Mouse (Mus musculus) stomach, postnatal 0 days (tissue): Measurements from ENCODE around the gene Itga6. TPM values are rescaled to one million over a fixed set of nuclear protein-coding genes. Genes with fewer than 3 reads are reported as not detected.
A peak's percentile ranks its signal among the peaks of the same experiment; 100 is the strongest.

ENCODE experiments used
- ATAC-seq: fragments of 200-750 bp; cut with Nextera tagmentation; 2 replicates; pipeline ENCODE4 v1.8.0; 2017; ENCODE audit not compliant: low FRiP score, low TSS enrichment
- DNase-seq: peaks from one replicate; pipeline ENCODE4 v3.0.0-alpha.2; 2016; ENCODE audit warnings: low spot score
- H3K27ac ChIP-seq: fragments of 300-500 bp; sonication (generic); replicated peaks from 2 replicates; pipeline ENCODE4 v1.5.1; 2014; ENCODE audit warnings: mild to moderate bottlenecking, control low read depth
- H3K27me3 ChIP-seq: fragments of 300-500 bp; sonication (generic); 2 replicates; pipeline ENCODE4 v1.6.1; 2014; ENCODE audit warnings: low read length; ENCODE audit not compliant: control insufficient read depth, insufficient read depth
- H3K36me3 ChIP-seq: fragments of 300-500 bp; sonication (generic); 2 replicates; pipeline ENCODE4 v1.6.1; 2014; ENCODE audit warnings: low read length, mixed read lengths; ENCODE audit not compliant: control insufficient read depth, insufficient read depth
- H3K4me1 ChIP-seq: fragments of 300-500 bp; sonication (generic); replicated peaks from 2 replicates; pipeline ENCODE4 v1.6.1; 2014; ENCODE audit warnings: antibody characterized with exemption; ENCODE audit not compliant: control insufficient read depth, insufficient read depth
- H3K4me2 ChIP-seq: fragments of 300-500 bp; sonication (generic); replicated peaks from 2 replicates; pipeline ENCODE4 v1.6.1; 2014; ENCODE audit warnings: low read depth, mild to moderate bottlenecking, control low read depth, moderate library complexity
- H3K4me3 ChIP-seq: fragments of 300-500 bp; sonication (generic); 2 replicates; pipeline ENCODE4 v1.5.1; 2014; ENCODE audit warnings: low read depth, low read length, control low read depth
- H3K9ac ChIP-seq: fragments of 300-500 bp; sonication (generic); 2 replicates; pipeline ENCODE4 v1.6.1; 2014; ENCODE audit warnings: mild to moderate bottlenecking, low read length, control low read depth, mixed read lengths
- H3K9me3 ChIP-seq: fragments of 300-500 bp; sonication (generic); 2 replicates; pipeline ENCODE4 v1.6.1; 2016; ENCODE audit warnings: low read length; ENCODE audit not compliant: control insufficient read depth
- CTCF ChIP-seq: IDR thresholded peaks from 2 replicates; pipeline ENCODE4 v1.5.1; 2016; ENCODE audit warnings: antibody characterized with exemption, low read depth, mild to moderate bottlenecking, moderate library complexity
- EP300 ChIP-seq: optimal IDR thresholded peaks from 2 replicates; pipeline ENCODE3; 2016; ENCODE audit warnings: antibody characterized with exemption
- WGBS: fragments of 180-500 bp; shearing (Covaris S2); extraction: QIAGEN DNeasy Blood & Tissue Kit; methylation state at CpG from one replicate; pipeline ENCODE4 v1.1.7; 2014; 5-methylcytosine and 5-hydroxymethylcytosine counted together
- polyA plus RNA-seq: library from polyadenylated mRNA; unstranded; fragments of >200 nt; fragmentation: Nextera tagmentation; extraction: Ambion mirVana; gene quantifications from 2 replicates; pipeline ENCODE4 v1.2.1, GENCODE M21; 2015

The Itga6 gene
- polyA plus RNA-seq, 1 experiment from 2014 or later, result 51.9 TPM

GRCm38 (mm10) chr2:71855076-71855475, 109.7 kb downstream of the Itga6 start:
- Histone ChIP-seq H3K4me2 (no peak overlapping the region), H3K9me3 (no peaks in the 10 kb centered on the region), H3K27me3 (no peaks in the 10 kb centered on the region), H3K4me1 (no peaks in the 10 kb centered on the region), H3K36me3 (peaks cover 7% of the 10 kb centered on the region; the same call in 1 of the 2 replicates), H3K4me3 (no peak overlapping the region), H3K27ac (no peak overlapping the region), H3K9ac (no peak overlapping the region)
- ATAC-seq (no peak), DNase-seq (no peak)
- no peak for TF ChIP-seq CTCF
- TF ChIP-seq EP300, result no peak
- 85% methylated on average over 5 of the region's 5 CpGs for WGBS

GRCm38 (mm10) chr2:71863531-71864173, 118.2 kb downstream of the Itga6 start:
- Histone ChIP-seq H3K4me2 (no peak overlapping the region), H3K27ac (no peak overlapping the region), H3K4me3 (no peak overlapping the region), H3K9me3 (no peaks in the 10 kb centered on the region), H3K27me3 (no peaks in the 10 kb centered on the region), H3K36me3 (no peaks in the 10 kb centered on the region), H3K9ac (no peak overlapping the region), H3K4me1 (no peaks in the 10 kb centered on the region)
- DNase-seq, result no peak
- 81% methylated on average over 5 of the region's 5 CpGs for WGBS
- ATAC-seq, result no peak
- TF ChIP-seq EP300 (no peak), CTCF (no peak)

GRCm38 (mm10) chr2:71865022-71865421, 119.6 kb downstream of the Itga6 start:
- no peak overlapping the region for H3K4me2 ChIP-seq
- no peak overlapping the region for H3K4me3 ChIP-seq
- DNase-seq, result no peak
- H3K4me1 ChIP-seq, result no peaks in the 10 kb centered on the region
- H3K27me3 ChIP-seq, result no peaks in the 10 kb centered on the region
- H3K9ac ChIP-seq, result no peak overlapping the region
- TF ChIP-seq EP300, result no peak
- no peak overlapping the region for H3K27ac ChIP-seq
- H3K36me3 ChIP-seq, result no peaks in the 10 kb centered on the region
- no peak for ATAC-seq
- H3K9me3 ChIP-seq, result no peaks in the 10 kb centered on the region
- 25% methylated on average over 3 of the region's 3 CpGs for WGBS

- no peaks in the 10 kb centered on the region for H3K9me3 ChIP-seq
- no peak overlapping the region for H3K27ac ChIP-seq
- no peak overlapping the region for H3K9ac ChIP-seq
- ATAC-seq, result 0 out of 2 replicates have a peak, but pooled peaks have one; percentile 49
- no peaks in the 10 kb centered on the region for H3K27me3 ChIP-seq
- no peak for DNase-seq
- no peaks in the 10 kb centered on the region for H3K4me1 ChIP-seq
- no peak overlapping the region for H3K4me3 ChIP-seq
- WGBS, result 47% methylated on average over 3 of the region's 3 CpGs
- H3K4me2 ChIP-seq, result no peak overlapping the region
- TF ChIP-seq CTCF (no peak), EP300 (no peak)
- no peaks in the 10 kb centered on the region for H3K36me3 ChIP-seq
These were observed 120.5 kb downstream of the Itga6 start for GRCm38 (mm10) chr2:71865935-71866334.

GRCm38 (mm10) chr2:71866565-71866964, 121.1 kb downstream of the Itga6 start:
- 45% methylated on average over 1 of the region's 1 CpGs for WGBS
- Histone ChIP-seq H3K4me2 (no peak overlapping the region), H3K9ac (no peak overlapping the region), H3K36me3 (no peaks in the 10 kb centered on the region), H3K9me3 (no peaks in the 10 kb centered on the region), H3K4me3 (no peak overlapping the region), H3K27me3 (no peaks in the 10 kb centered on the region), H3K4me1 (no peaks in the 10 kb centered on the region), H3K27ac (no peak overlapping the region)
- no peak for ATAC-seq
- no peak for DNase-seq
- TF ChIP-seq EP300, result no peak
- TF ChIP-seq CTCF, result no peak

- no peaks in the 10 kb centered on the region for H3K9me3 ChIP-seq
- H3K4me2 ChIP-seq, result no peak overlapping the region
- no peaks in the 10 kb centered on the region for H3K36me3 ChIP-seq
- TF ChIP-seq EP300, result no peak
- TF ChIP-seq CTCF, result no peak
- ATAC-seq (no peak), DNase-seq (no peak)
- H3K4me3 ChIP-seq, result no peak overlapping the region
- H3K9ac ChIP-seq, result no peak overlapping the region
- H3K27me3 ChIP-seq, result no peaks in the 10 kb centered on the region
- H3K4me1 ChIP-seq, result no peaks in the 10 kb centered on the region
- 60% methylated on average over 3 of the region's 3 CpGs for WGBS
- H3K27ac ChIP-seq, result no peak overlapping the region
These were observed 121.6 kb downstream of the Itga6 start for GRCm38 (mm10) chr2:71867019-71867418.
